Mouse (Mus musculus) 3T3-L1 (cell line): ENCODE measurements at regions not wholly inside any gene's neighbourhood (a gene's known extent, or its start where the extent isn't known, plus 50 kb on each side); places are given as distances from the start of the nearest gene placed in this dataset.

Experiments
- DNase-seq: peaks from one replicate; pipeline ENCODE4 v3.0.0-alpha.2; 2015; ENCODE audit warnings: low read depth, low spot score

- DNase-seq = no peak
Observed at GRCm38 (mm10) chr12:35863141-35863540, 62.3 kb upstream of the Agr3 start.

GRCm38 (mm10) chr12:35853159-35853558, 72.3 kb upstream of the Agr3 start:
- peak; percentile 34 for DNase-seq

DNA sequence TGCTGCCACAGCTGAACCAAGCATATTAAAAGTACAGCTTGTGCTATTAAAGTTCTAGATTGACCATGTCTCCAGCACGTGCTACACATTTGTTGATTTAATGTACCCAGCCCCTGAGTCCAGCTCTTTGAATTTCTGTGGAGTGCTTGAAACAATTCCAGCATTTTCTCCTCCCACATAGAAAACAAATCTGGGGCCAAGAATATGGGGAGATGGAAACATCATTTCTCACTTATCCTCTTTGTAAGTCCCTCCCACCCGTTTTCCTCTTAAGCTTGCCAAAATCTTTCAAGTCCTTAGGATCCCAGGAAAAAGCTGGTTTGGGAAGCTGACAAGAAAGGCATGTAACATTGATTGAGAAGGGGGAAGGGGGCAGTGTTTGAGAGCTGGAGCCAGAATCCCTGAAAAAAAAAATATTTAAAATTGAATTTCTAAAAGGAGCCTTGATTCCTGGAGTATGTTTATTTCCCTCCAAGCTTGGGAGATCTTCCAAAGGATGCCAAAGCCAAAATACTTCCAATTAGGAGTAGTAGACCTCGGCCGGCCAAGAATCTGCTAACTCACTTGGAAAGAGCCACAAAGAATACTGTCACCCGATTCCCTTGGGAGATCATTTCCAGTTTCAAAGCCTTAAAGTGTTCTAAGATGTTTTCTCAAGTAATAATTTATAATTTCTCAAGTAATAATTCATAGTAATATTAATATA, 78.4 kb upstream of the Agr3 start:
- peak; percentile 46 for DNase-seq

GRCm38 (mm10) chr12:35836946-35837345, 88.5 kb upstream of the Agr3 start:
- peak; percentile 72 for DNase-seq

GRCm38 (mm10) chr12:35833285-35833684, 92.1 kb upstream of the Agr3 start:
- DNase-seq = peak; percentile 92

DNA sequence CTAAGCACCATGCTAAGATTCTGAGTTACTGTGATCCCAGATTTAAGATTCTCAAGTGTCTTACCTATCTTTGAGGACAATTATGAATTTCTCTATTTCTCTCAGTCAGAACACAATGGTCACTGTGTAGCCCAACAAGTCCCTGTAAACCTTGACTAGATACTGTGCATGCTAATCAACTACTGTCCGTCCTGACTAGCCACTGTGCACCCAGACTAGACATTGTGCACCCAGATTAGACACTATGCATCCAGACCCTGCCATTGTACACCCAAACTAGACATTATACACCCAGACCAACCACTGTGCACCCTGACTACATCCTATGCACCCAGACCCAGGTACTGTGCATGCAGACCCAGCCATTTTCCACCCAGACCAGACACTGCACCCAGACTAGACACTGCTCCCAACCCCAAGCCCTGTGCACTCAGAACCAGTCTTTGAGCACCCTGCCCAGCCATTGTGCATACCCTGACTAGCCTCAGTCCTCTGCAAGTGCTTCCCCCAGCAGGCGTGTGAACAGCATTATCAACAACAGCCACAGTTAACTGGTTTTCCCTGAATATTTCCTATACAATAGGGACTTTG, 93.4 kb upstream of the Agr3 start:
- DNase-seq = no peak

- peak; percentile 86 for DNase-seq
Observed at GRCm38 (mm10) chr12:35831268-35831667, 94.2 kb upstream of the Agr3 start.

DNA sequence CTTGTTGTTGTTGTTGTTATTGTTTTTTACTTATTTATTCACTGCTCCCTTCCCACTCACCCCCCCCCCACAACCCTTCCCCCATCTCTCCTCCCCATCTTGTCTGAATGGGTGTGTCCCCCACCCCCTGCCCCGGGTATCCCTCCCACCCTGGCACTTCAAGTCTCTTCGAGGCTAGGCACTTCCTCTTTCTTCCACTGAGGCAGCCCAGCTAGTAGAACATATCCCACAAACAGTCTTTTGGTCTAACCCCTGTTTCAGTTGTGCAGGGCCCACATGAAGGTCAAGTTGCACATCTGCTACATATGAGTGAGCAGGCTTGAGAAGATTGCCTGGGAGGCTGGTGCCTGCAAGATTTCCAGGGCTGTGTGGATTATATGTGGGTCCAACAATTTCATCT, 97.6 kb upstream of the Agr3 start:
- DNase-seq = no peak

DNA sequence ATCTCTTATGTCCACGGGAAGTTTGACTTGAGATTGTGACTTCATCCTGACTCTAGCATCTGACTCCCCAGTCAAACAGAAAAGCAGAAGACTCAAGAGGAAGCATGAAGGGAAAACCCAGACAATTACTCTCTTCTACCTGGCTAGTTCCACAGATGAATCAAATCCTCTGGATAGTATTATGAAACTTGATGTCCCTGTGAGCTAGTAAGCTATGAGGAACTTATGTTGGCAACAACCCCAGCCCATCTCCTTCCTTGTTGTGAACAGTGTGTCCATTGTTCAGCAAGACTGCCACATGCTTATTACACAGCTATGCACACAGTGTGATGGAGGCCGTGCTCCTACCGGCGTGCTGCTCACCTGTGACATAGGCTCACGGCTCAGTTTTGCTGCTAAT, 98.4 kb upstream of the Agr3 start:
- peak; percentile 14 for DNase-seq

DNA sequence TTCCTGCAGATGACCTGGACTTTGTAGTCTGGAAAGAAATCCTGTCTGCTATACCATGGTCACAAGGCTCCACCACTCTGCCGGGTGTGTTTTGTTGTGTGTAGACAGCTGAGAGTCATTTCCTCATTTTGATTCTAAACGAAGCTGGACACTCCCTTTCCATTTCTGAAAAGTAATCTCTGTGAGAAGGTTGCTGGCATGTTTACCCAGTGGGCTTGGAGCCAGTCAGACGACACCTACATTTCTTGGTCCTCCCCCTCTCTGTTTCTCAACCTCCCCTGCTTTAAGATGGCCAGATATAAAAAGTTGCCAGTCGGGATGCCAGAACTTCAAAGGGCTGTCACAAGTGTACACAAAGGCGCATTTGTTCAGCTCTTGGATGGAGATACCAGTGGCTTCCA, 100.8 kb upstream of the Agr3 start:
- peak; percentile 47 for DNase-seq

DNA sequence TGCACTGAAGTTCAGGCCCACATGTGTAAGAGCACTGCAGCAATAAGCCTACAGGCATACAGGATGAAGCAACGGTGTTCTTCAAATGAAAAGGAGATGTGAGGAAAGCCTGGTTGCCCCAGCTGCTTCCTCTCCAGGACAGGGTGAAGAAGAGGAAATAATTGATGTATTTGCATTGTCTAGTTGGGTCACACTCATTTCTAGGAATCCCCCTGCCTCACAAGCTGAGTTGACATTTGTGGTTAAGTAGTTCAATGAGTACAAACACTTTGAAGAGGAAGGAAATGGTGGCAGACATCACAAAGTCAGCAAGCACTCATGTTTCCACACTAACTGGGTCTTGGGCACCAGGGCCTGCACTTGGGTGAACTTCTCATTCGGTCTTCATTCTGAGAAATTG, 126.2 kb upstream of the Agr3 start:
- no peak for DNase-seq

DNA sequence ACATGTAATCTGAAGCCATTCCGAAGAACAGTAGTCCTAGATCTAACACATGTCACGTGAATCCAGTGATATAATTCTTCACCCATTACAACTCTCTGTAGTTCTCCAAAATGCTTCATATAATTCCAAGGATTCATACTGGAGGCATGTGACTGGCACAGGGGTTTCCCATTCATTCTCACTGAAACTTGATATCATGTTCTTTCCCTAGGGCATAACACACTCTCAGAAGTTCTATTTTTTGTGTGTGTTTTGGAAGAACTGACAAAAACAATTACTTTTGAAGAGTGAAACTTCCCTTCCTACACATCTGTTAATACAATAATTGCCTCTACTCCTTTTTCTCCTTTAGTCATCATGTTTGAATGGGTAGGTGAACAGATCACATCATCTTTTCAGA, 150.0 kb upstream of the Agr3 start:
- DNase-seq = peak; percentile 65

- peak; percentile 59 for DNase-seq
Observed at GRCm38 (mm10) chr12:35770387-35771024, 154.9 kb upstream of the Agr3 start.

DNA sequence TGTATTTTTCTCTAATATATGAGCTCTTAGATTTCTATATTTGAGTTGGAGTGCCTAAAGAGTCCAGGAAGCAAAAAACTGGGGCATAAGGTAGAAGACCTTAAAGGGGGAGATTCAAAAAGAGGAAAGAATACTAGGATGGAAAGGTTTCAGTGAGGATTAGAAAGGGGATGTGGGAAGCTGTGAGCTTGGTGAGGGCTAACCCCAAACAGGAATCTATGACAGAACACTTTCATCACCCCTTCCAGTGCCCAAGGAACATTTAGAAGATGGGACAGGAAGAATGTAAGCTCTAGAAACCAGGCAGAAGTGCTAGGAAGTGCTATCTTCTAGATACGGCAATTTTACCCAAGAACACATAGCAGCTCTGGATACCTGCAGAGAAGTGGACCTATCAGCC, 166.5 kb upstream of the Agr3 start:
- DNase-seq = no peak

GRCm38 (mm10) chr12:35755159-35755558, 170.3 kb upstream of the Agr3 start:
- DNase-seq = no peak

GRCm38 (mm10) chr12:35747997-35748396, 177.4 kb upstream of the Agr3 start:
- DNase-seq = no peak

DNA sequence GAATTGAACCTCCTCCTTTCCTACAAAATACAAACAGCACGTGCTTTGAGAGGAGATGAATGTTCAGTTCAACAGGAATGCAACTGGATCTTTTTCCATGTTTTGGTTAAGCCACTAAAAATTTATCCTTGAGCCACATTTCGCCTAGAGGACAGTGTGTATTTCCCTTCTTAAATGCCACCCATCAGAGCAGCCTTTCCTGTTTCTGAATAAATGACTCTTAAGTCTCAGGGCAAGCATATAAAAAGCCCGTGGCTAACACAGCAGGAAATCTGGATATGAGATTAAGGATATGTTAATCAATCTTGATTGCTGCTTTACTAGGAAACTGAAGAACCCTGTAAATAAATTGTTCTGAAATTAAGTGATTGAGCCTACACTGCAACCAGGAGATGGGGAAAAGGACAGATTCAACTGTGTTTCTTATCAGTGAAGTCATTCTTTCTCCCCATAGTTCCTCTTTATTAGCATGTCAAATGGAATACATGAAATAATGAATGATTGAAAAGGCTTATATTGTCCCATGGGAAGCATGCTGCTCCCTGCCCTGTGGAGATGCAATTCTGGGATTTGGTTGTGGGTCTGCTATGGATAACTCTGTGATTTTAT, 178.6 kb upstream of the Agr3 start:
- DNase-seq = no peak

- DNase-seq = peak; percentile 87
Observed at GRCm38 (mm10) chr12:35742729-35743128, 182.7 kb upstream of the Agr3 start.

GRCm38 (mm10) chr12:35736427-35736826, 189.0 kb upstream of the Agr3 start:
- peak; percentile 77 for DNase-seq

- DNase-seq = peak; percentile 63
Observed at GRCm38 (mm10) chr12:35735002-35735401, 190.4 kb upstream of the Agr3 start.

- DNase-seq = peak; percentile 89
Observed at GRCm38 (mm10) chr12:35734371-35734770, 191.0 kb upstream of the Agr3 start.

- peak; percentile 78 for DNase-seq
Observed at GRCm38 (mm10) chr12:35733580-35733979, 191.8 kb upstream of the Agr3 start.

GRCm38 (mm10) chr12:35725910-35726309, 191.1 kb upstream of the Ahr start:
- no peak for DNase-seq
